Mouse (Mus musculus): Measurements from ENCODE around the gene Slc6a17.

Gene Slc6a17

GRCm38 (mm10) chr3:107517631-107518108 is at the start of gene Slc6a17:
Slc6a17 (minus strand) TSS chr3:107518018.
- peak; percentile 73 for DNase-seq (ENCODE audit: extremely low spot score)

DNA sequence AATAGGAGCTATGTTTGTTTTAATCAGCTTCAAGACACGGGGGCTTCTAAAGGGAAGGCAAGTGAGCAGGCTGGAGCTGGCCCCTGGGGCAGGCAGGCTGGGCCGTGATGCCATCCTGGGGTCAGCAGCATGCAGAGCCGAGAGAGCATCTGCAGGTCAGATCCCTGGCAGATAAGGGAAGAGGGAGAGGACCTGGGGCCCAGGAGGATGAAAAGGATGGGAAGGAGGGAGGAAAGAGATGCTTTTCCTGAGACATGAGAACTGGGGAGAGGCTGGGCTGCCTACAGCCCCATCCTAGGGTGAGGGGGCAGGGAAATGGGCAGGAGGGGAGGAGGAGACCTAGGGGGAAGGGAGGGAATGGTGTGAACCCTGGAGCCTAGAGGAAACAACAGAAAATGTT is 47.5 kb upstream of the Slc6a17 start:
- peak; percentile 24 for DNase-seq (ENCODE audit: extremely low spot score)

DNA sequence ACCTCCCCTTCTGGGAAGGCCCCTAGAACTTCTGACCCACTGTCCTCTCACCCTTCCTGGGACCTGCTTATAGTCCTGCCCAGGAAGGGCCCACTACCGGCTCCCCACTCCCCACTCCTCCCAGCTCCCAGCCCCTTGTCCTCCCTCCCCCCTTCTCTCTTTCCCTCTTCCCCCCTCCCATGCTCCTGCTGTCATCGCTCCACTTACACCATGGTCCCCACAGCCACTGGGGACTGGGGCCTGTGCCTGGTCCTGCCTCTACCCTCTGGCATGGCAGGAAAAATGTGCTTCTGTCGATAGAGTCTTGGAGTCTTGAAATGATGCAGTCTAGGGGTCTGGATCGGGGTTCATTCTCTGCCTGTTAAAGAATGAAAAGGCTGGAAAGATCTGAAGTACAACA is 46.1 kb upstream of the Slc6a17 start:
- no peak for DNase-seq (ENCODE audit: extremely low spot score)

- DNase-seq (ENCODE audit: extremely low spot score), result no peak
These were observed 44.8 kb upstream of the Slc6a17 start for GRCm38 (mm10) chr3:107562591-107562990.

GRCm38 (mm10) chr3:107562104-107562503 is 44.3 kb upstream of the Slc6a17 start:
- DNase-seq (ENCODE audit: extremely low spot score), result no peak

GRCm38 (mm10) chr3:107559183-107559582 is 41.4 kb upstream of the Slc6a17 start:
- DNase-seq (ENCODE audit: extremely low spot score), result peak; percentile 74

GRCm38 (mm10) chr3:107558740-107559139 is 40.9 kb upstream of the Slc6a17 start:
- DNase-seq (ENCODE audit: extremely low spot score), result no peak

DNA sequence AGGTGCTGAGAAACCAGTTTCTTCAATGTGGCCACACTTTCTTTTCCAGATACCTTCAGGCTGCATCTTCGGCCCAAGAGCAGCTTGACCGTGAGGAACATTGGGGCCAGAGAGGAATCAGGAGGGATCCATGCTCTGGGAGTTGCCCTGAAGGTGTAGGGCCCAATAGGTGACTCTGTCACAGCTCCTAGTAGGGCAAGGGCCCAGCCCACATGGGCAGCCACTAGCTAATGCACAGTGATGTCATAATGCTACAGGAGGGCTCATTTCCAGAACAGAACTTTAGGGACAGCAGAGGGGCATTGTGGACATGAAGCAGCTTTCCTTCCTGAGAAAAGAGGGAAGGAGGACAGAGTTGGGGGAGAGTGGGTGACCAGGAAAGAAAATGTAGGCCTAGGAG is 37.0 kb upstream of the Slc6a17 start, which contains the start of gene Ubl4b:
Gene Ubl4b, minus strand, starts transcription at position 232 of the 400 bp plus-strand sequence.
- no peak for DNase-seq (ENCODE audit: extremely low spot score)

DNA sequence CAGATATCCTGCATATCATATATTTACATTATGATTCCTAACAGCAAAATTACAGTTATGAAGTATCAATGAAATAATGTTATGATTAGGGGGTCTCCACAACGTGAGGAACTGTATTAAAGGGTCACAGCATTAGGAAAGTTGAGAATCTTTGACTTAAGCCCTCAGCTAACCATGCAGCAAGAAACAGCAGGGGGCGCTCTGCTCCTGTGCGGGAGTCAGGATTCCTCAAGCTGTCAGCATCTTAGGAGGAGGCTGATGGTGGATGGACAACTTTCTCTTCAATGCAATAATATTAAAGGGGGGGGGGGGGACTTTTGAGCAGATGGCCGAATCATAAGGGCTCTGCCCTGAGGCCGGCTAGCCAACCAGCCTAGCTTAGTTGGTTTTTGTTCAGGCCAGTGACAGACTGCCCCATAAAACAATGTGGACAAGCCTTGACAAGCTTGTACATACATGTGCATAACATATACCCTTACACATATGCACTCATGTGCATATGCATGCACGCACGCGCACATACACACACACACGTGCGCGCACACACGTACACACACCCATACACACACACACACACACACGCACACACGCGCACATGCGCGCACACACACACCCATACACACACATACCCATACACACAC is 32.7 kb upstream of the Slc6a17 start:
- DNase-seq (ENCODE audit: extremely low spot score), result peak; percentile 53

GRCm38 (mm10) chr3:107546956-107547355 is 29.1 kb upstream of the Slc6a17 start:
- no peak for DNase-seq (ENCODE audit: extremely low spot score)

DNA sequence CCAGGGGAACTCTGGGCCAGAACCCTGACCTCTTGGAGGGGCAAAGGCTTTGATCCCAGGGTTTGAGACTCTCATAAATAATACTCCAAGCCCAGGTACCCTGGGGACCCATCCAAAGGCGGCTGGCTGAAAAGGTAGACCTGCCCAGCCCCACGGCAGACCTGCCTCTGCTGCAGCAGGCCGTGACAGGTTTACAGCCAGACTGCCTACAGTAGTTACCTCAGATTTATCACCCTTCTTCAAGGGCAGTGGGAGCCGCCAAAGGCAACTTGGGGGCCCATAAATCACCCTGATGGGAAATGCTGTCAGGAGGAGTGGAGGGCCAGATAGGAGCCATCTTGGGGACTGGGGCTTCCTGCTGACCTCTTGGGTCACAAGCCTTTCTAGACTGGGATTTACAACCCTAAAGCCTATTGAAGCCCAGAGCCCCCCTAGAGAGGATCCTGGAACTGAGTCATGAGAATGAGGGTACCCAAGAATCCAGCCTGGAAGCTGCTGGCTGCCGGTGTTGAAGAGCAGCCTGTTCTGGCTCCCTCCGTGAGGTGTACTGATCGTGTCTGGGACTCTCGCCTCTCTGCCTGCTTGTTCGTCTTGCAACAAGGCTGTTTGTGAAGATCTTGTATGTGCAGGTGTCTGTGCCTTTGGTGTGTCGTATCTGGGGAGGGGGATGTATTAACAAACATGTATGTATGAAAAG is 28.0 kb upstream of the Slc6a17 start:
- DNase-seq (ENCODE audit: extremely low spot score), result peak; percentile 70

DNA sequence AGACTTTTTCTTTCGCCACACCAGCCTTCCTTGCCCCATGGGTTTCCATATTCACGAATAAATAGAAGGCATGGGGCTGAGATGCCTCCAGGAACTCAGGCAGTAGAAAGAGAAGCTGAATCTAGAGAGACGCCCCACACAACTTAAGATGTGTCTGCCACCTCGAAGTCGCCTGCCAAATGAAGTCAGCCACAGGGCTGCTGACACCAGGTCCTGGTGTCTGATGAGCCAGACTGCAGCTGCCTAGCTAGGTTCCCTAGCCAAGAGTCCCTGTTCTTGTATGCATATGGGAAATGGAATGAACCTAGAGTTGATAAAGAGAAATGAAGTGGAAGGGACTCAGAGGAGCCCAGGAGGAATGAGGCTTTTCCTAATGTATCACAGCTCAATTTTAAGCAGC is 27.5 kb upstream of the Slc6a17 start:
- DNase-seq (ENCODE audit: extremely low spot score), result no peak

DNA sequence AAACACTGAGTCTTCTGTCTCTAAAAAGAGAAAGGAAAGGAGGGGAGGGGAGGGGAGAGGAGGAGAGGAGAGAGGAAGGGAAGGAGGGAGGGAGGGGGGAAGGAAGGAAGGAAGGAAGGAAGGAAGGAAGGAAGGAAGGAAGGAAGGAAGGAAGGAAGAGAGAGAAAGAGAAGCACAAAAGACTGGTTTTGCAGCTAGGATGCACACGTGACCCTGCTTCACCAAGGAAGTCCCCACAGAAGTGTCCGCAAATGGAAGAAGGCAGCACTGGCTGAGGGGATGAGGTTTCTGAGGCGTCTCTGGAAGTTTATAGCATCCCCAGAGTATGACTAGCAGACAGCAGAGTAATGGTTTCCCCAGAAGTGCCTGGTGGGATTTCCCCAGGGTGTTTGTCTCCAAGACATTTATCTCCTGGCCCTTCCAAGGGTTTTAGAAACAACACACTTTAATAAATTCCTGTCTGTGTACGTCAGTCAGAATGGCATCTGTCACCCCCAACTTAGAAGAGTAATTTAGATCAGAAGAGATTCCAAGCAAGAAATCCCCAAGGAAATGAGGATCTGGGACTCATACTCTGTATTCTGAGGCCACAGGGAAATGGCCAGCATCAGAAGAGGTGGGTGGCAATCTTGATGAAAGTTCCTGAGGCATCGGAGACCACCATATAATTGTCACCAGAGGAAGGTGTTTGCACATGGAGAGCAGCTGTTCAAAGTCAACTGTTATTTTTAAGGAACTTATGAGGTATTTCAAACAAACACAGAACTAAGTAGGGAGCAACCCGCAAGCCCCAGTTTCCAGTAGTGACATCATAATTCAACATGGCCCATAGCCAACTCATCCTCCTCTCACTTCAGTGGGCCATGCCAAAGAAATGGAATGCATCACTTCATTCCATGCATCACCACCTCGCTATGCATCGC is 25.6 kb upstream of the Slc6a17 start:
- DNase-seq (ENCODE audit: extremely low spot score), result no peak

GRCm38 (mm10) chr3:107542584-107542983 is 24.8 kb upstream of the Slc6a17 start:
- DNase-seq (ENCODE audit: extremely low spot score), result no peak

- no peak for DNase-seq (ENCODE audit: extremely low spot score)
These were observed 19.7 kb upstream of the Slc6a17 start for GRCm38 (mm10) chr3:107537504-107537889.

GRCm38 (mm10) chr3:107536810-107537503 is 19.1 kb upstream of the Slc6a17 start:
- no peak for DNase-seq (ENCODE audit: extremely low spot score)

GRCm38 (mm10) chr3:107534951-107535350 is 17.1 kb upstream of the Slc6a17 start:
- DNase-seq (ENCODE audit: extremely low spot score), result no peak

DNA sequence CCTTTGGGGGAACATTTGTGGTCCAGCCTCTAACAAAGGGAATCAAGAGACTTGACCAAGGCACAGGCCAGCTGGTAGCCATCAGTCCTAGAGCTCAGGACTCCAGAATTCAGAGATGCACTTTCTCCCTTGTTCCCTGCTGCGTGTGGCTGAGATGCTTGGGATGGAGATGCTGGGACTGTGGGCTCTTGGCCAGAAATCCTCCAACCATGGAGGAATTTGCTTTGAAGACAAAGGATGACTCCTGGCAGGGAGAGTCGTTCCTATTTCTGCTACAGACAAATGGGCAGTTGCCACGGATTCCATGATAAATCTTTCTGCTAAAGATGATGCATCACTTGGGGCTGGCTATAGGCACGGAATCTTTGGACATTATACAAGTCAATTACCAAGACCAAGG is 15.7 kb upstream of the Slc6a17 start:
- DNase-seq (ENCODE audit: extremely low spot score), result no peak

GRCm38 (mm10) chr3:107530581-107530980 is 12.8 kb upstream of the Slc6a17 start:
- no peak for DNase-seq (ENCODE audit: extremely low spot score)

GRCm38 (mm10) chr3:107529182-107529581 is 11.4 kb upstream of the Slc6a17 start:
- no peak for DNase-seq (ENCODE audit: extremely low spot score)

- DNase-seq (ENCODE audit: extremely low spot score), result no peak
These were observed 10.7 kb upstream of the Slc6a17 start for GRCm38 (mm10) chr3:107528401-107529118.
